ENCODE assay signal across 46 mouse cellular contexts in the genomic region with DNA sequence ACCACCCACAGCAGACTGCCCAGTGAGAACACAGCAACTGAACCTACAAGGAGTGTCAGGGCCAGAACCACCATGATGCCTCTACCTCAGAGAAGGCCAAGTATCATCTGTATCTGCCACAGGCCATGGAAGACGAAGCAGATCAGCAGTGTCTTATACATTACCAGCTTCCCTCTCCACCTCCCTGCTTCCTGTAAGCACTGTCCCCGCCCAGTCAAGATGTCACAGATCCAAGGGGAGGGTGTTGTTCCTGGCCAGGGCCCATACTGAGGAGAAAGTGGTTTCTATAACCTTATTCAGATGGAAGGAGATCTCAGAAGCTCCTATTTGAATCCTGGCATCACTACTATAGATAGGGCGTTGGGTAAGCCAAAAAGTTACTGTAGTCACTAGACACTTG. TPM values are rescaled to one million over a fixed set of nuclear protein-coding genes. Genes with fewer than 3 reads are reported as not detected.
"Had no signal": no experiment of that assay in that cellular context is flagged by ENCODE, and none has a peak within 500 bp of the region (broad histone marks: within the 10 kb centered on the region; RNA-seq: fewer than 3 reads in every experiment).

A gene (minus strand): TSS at position 101 of the 400 bp plus-strand sequence.

- H3K4me2 ChIP-seq: limb, embryonic 12.5 days; limb, embryonic 13.5 days; limb, embryonic 15.5 days; liver, embryonic 12.5 days; liver, embryonic 13.5 days; liver, embryonic 15.5 days; lung, embryonic 14.5 days; lung, embryonic 15.5 days; midbrain, embryonic 11.5 days; midbrain, embryonic 12.5 days; midbrain, embryonic 13.5 days; midbrain, embryonic 15.5 days; neural tube, embryonic 12.5 days; neural tube, embryonic 13.5 days had no signal

- H3K27me3 ChIP-seq: limb, embryonic 12.5 days; limb, embryonic 13.5 days; limb, embryonic 15.5 days; liver, embryonic 12.5 days; liver, embryonic 13.5 days; liver, embryonic 15.5 days; lung, embryonic 15.5 days; midbrain, embryonic 12.5 days; midbrain, embryonic 13.5 days; midbrain, embryonic 15.5 days; neural tube, embryonic 12.5 days; neural tube, embryonic 13.5 days had no signal

- H3K4me1 ChIP-seq: limb, embryonic 10.5 days; limb, embryonic 12.5 days; limb, embryonic 13.5 days; limb, embryonic 15.5 days; liver, embryonic 12.5 days; liver, embryonic 13.5 days; liver, embryonic 15.5 days; lung, embryonic 15.5 days; midbrain, embryonic 10.5 days; midbrain, embryonic 12.5 days; midbrain, embryonic 13.5 days; midbrain, embryonic 15.5 days; neural tube, embryonic 12.5 days; neural tube, embryonic 13.5 days had no signal

- H3K36me3 ChIP-seq: limb, embryonic 10.5 days; limb, embryonic 12.5 days; limb, embryonic 13.5 days; limb, embryonic 15.5 days; liver, embryonic 12.5 days; liver, embryonic 13.5 days; liver, embryonic 15.5 days; lung, embryonic 15.5 days; midbrain, embryonic 10.5 days; midbrain, embryonic 12.5 days; midbrain, embryonic 13.5 days; midbrain, embryonic 15.5 days; neural tube, embryonic 12.5 days; neural tube, embryonic 13.5 days had no signal

- H3K27ac ChIP-seq: left cerebral cortex, adult 2 months; limb, embryonic 10.5 days; limb, embryonic 12.5 days; limb, embryonic 13.5 days; limb, embryonic 15.5 days; liver, embryonic 12.5 days; liver, embryonic 13.5 days; liver, embryonic 14.5 days; liver, embryonic 15.5 days; lung, embryonic 15.5 days; macrophage; midbrain, embryonic 10.5 days; midbrain, embryonic 12.5 days; midbrain, embryonic 13.5 days; midbrain, embryonic 15.5 days; neural tube, embryonic 12.5 days; neural tube, embryonic 13.5 days had no signal

- H3K4me3 ChIP-seq: left cerebral cortex, adult 2 months; limb, embryonic 10.5 days; limb, embryonic 12.5 days; limb, embryonic 13.5 days; limb, embryonic 15.5 days; liver, embryonic 12.5 days; liver, embryonic 13.5 days; liver, embryonic 15.5 days; lung, embryonic 15.5 days; midbrain, embryonic 10.5 days; midbrain, embryonic 12.5 days; midbrain, embryonic 13.5 days; midbrain, embryonic 15.5 days; myocyte; neural tube, embryonic 12.5 days; neural tube, embryonic 13.5 days had no signal

- ATAC-seq: liver, embryonic 12.5 days; liver, postnatal 0 days; lung, postnatal 0 days; midbrain, embryonic 13.5 days; midbrain, embryonic 15.5 days; midbrain, embryonic 16.5 days had no signal

- H3K9me3 ChIP-seq: limb, embryonic 12.5 days; limb, embryonic 15.5 days; liver, embryonic 13.5 days; lung, embryonic 15.5 days had no signal

- DNase-seq: left cerebral cortex, postnatal 4 days; liver, embryonic 13.5 days; liver, postnatal 0 days; lung, adult 18-20 months; lung, adult 2 months; lung, embryonic 14.5 days; lung, postnatal 10 days; lung, postnatal 14 days; lung, postnatal 36 days; lung, postnatal 4 days; midbrain, embryonic 14.5 days had no signal

- H3K9ac ChIP-seq: limb, embryonic 12.5 days; limb, embryonic 13.5 days; limb, embryonic 15.5 days; liver, embryonic 12.5 days; liver, embryonic 13.5 days; liver, embryonic 14.5 days; liver, embryonic 15.5 days; liver, postnatal 0 days; lung, embryonic 14.5 days; lung, embryonic 15.5 days; midbrain, embryonic 12.5 days; midbrain, embryonic 13.5 days; midbrain, embryonic 15.5 days; neural tube, embryonic 12.5 days; neural tube, embryonic 13.5 days had no signal

RNA-seq across cellular contexts. Expression of the gene that starts here (rescaled TPM):
- total RNA-seq: left cerebral cortex, adult 2 months; left cerebral cortex, adult 8-10 months; left cerebral cortex, postnatal 10 days; left cerebral cortex, postnatal 14 days; left cerebral cortex, postnatal 25 days; left cerebral cortex, postnatal 36 days; left cerebral cortex, postnatal 4 days; liver, adult 2 months; megakaryocyte progenitor cell, adult 5-6 weeks; megakaryocyte-erythroid progenitor cell, adult 5-6 weeks; midbrain, postnatal 0 days; monocyte, adult 5-6 weeks had no signal
- polyA plus RNA-seq: limb, embryonic 10.5 days; limb, embryonic 11.5 days; limb, embryonic 12.5 days; limb, embryonic 13.5 days; limb, embryonic 14.5 days; limb, embryonic 15.5 days; liver, adult 2 months; liver, embryonic 12.5 days; liver, embryonic 13.5 days; liver, embryonic 14.5 days; liver, embryonic 15.5 days; liver, embryonic 16.5 days; liver, postnatal 0 days; lung, adult 2 months; lung, embryonic 14.5 days; lung, embryonic 15.5 days; lung, embryonic 16.5 days; lung, postnatal 0 days; macrophage; midbrain, embryonic 10.5 days; midbrain, embryonic 11.5 days; midbrain, embryonic 12.5 days; midbrain, embryonic 13.5 days; midbrain, embryonic 14.5 days; midbrain, embryonic 15.5 days; midbrain, embryonic 16.5 days; midbrain, postnatal 0 days; myocyte; neural tube, embryonic 11.5 days; neural tube, embryonic 12.5 days; neural tube, embryonic 13.5 days had no signal
